Mouse (Mus musculus) MEL (cell line): ENCODE measurements at regions not wholly inside any gene's neighbourhood (a gene's known extent, or its start where the extent isn't known, plus 50 kb on each side); places are given as distances from the start of the nearest gene placed in this dataset.

Source experiments
- DNase-seq: peaks from one replicate; pipeline ENCODE4 v3.0.0; 2011; ENCODE audit warnings: low read depth, low spot score
- H3K27ac ChIP-seq: 2 replicates; pipeline ENCODE4 v1.5.1; 2012; ENCODE audit warnings: low read depth, mild to moderate bottlenecking, control low read depth, low read length, moderate library complexity; ENCODE audit not compliant: control insufficient read depth
- H3K27me3 ChIP-seq, 2 experiments: fragments of 150-350 bp in 1 of 2; sonication (generic) in 1 of 2; 2 replicates each; pipeline ENCODE4 v1.6.1; 2012; ENCODE audit warnings: low read length in 2 of 2, mild to moderate bottlenecking in 2 of 2, improper control_type of control experiment in 1 of 2, moderate library complexity in 1 of 2; ENCODE audit not compliant: insufficient read depth in 2 of 2, control insufficient read depth in 1 of 2
- H3K36me3 ChIP-seq, 2 experiments: 2 replicates each; pipeline ENCODE4 v1.6.1; 2012 to 2014; ENCODE audit warnings: low read length in 2 of 2, improper control_type of control experiment in 1 of 2, inconsistent platforms in 1 of 2, mild to moderate bottlenecking in 1 of 2; ENCODE audit not compliant: insufficient read depth in 2 of 2, control insufficient read depth in 1 of 2
- H3K4me1 ChIP-seq, 2 experiments: fragments of 150-350 bp in 1 of 2; sonication (generic) in 1 of 2; 2 replicates each; pipeline ENCODE4 v1.6.1; 2012; ENCODE audit warnings: low read length in 2 of 2, improper control_type of control experiment in 1 of 2, mild to moderate bottlenecking in 1 of 2; ENCODE audit not compliant: insufficient read depth in 2 of 2, control insufficient read depth in 1 of 2
- H3K4me3 ChIP-seq, 2 experiments: fragments of 150-350 bp in 1 of 2; sonication (generic) in 1 of 2; 2 replicates each; pipeline ENCODE4 v1.5.1; 2012; ENCODE audit warnings: low read depth in 2 of 2, low read length in 2 of 2, mild to moderate bottlenecking in 2 of 2, moderate library complexity in 2 of 2, control low read depth in 1 of 2, improper control_type of control experiment in 1 of 2; ENCODE audit not compliant: control insufficient read depth in 1 of 2, insufficient read depth in 1 of 2
- H3K79me2 ChIP-seq: 2 replicates; pipeline ENCODE4 v1.6.1; 2012; ENCODE audit warnings: mild to moderate bottlenecking, low read length, moderate library complexity; ENCODE audit not compliant: control insufficient read depth, poor library complexity, insufficient read depth
- H3K9ac ChIP-seq: 2 replicates; pipeline ENCODE4 v1.6.1; 2012; ENCODE audit warnings: low read depth, mild to moderate bottlenecking, control low read depth, low read length, moderate library complexity; ENCODE audit not compliant: control insufficient read depth, poor library complexity, severe bottlenecking
- H3K9me3 ChIP-seq: fragments of 150-350 bp; sonication (generic); replicated peaks from 2 replicates; pipeline ENCODE4 v1.6.1; 2012; ENCODE audit warnings: mild to moderate bottlenecking, low read length, improper control_type of control experiment, moderate library complexity; ENCODE audit not compliant: insufficient read depth
- BHLHE40 ChIP-seq: IDR thresholded peaks from 2 replicates; pipeline ENCODE4 v1.6.1; 2012; ENCODE audit warnings: low read depth, mild to moderate bottlenecking, inconsistent platforms, low read length, improper control_type of control experiment, borderline replicate concordance
- CTCF ChIP-seq, 3 experiments: IDR thresholded peaks in 2 of 3; conservative IDR thresholded peaks in 1 of 3; 2 replicates each; pipeline ENCODE4 v1.5.1; 2011 to 2012; ENCODE audit warnings: low read length in 3 of 3, low read depth in 2 of 3, mild to moderate bottlenecking in 2 of 3, improper control_type of control experiment in 1 of 3, inconsistent platforms in 1 of 3, mixed read lengths in 1 of 3, moderate library complexity in 1 of 3; ENCODE audit not compliant: control insufficient read depth in 1 of 3, insufficient read depth in 1 of 3, poor library complexity in 1 of 3, severe bottlenecking in 1 of 3
- E2F4 ChIP-seq: IDR thresholded peaks from 2 replicates; pipeline ENCODE4 v1.6.1; 2011; ENCODE audit warnings: low read depth, low read length, improper control_type of control experiment, borderline replicate concordance
- ELF1 ChIP-seq: IDR thresholded peaks from 2 replicates; pipeline ENCODE4 v1.6.1; 2014; ENCODE audit warnings: low read depth, mild to moderate bottlenecking, inconsistent platforms, low read length, improper control_type of control experiment, moderate library complexity
- ETS1 ChIP-seq: IDR thresholded peaks from 2 replicates; pipeline ENCODE4 v1.6.1; 2012; ENCODE audit warnings: low read depth, mild to moderate bottlenecking, inconsistent platforms, low read length, improper control_type of control experiment, moderate library complexity
- GATA1 ChIP-seq: IDR thresholded peaks from 2 replicates; pipeline ENCODE4 v1.6.1; 2011; ENCODE audit warnings: low read depth, low read length, improper control_type of control experiment
- HCFC1 ChIP-seq: IDR thresholded peaks from 2 replicates; pipeline ENCODE4 v1.6.1; 2012; ENCODE audit warnings: low read depth, mild to moderate bottlenecking, inconsistent platforms, low read length, improper control_type of control experiment, moderate library complexity
- JUND ChIP-seq: IDR thresholded peaks from 2 replicates; pipeline ENCODE4 v1.6.1; 2011; ENCODE audit warnings: low read depth, mild to moderate bottlenecking, improper control_type of control experiment, low read length
- KAT2A ChIP-seq: conservative IDR thresholded peaks from 2 replicates; pipeline ENCODE4 v1.6.1; 2012; ENCODE audit warnings: low read depth, low read length, improper control_type of control experiment, inconsistent platforms
- MAX ChIP-seq: IDR thresholded peaks from 2 replicates; pipeline ENCODE4 v1.6.1; 2011; ENCODE audit warnings: low read length, improper control_type of control experiment
- MAZ ChIP-seq: IDR thresholded peaks from 2 replicates; pipeline ENCODE4 v1.6.1; 2012; ENCODE audit warnings: low read depth, mild to moderate bottlenecking, inconsistent platforms, low read length, improper control_type of control experiment
- MYB ChIP-seq: IDR thresholded peaks from 2 replicates; pipeline ENCODE4 v1.6.1; 2011; ENCODE audit warnings: mild to moderate bottlenecking, low read depth, low read length, improper control_type of control experiment
- MYC ChIP-seq: IDR thresholded peaks from 2 replicates; pipeline ENCODE4 v1.6.1; 2011; ENCODE audit warnings: low read depth, mild to moderate bottlenecking, low read length, improper control_type of control experiment, moderate library complexity
- NELFE ChIP-seq: IDR thresholded peaks from 2 replicates; pipeline ENCODE4 v1.6.1; 2011; ENCODE audit warnings: low read depth, low read length, improper control_type of control experiment
- POLR2A ChIP-seq, 2 experiments: IDR thresholded peaks; 2 replicates each; pipeline ENCODE4 v1.6.1; 2011 to 2012; ENCODE audit warnings: low read length in 2 of 2, mild to moderate bottlenecking in 2 of 2, control low read depth in 1 of 2, improper control_type of control experiment in 1 of 2, low read depth in 1 of 2, moderate library complexity in 1 of 2; ENCODE audit not compliant: control insufficient read depth in 1 of 2, insufficient read depth in 1 of 2, poor library complexity in 1 of 2
- POLR2AphosphoS5 ChIP-seq: IDR thresholded peaks from 2 replicates; pipeline ENCODE4 v1.6.1; 2012; ENCODE audit warnings: low read depth, borderline replicate concordance, mild to moderate bottlenecking, inconsistent platforms, low read length, moderate library complexity, mixed read lengths
- SIN3A ChIP-seq: IDR thresholded peaks from 2 replicates; pipeline ENCODE4 v1.6.1; 2012; ENCODE audit warnings: low read length, improper control_type of control experiment, inconsistent platforms
- SMC3 ChIP-seq: IDR thresholded peaks from 2 replicates; pipeline ENCODE4 v1.6.1; 2011; ENCODE audit warnings: low read depth, low read length, improper control_type of control experiment
- TAL1 ChIP-seq: IDR thresholded peaks from 2 replicates; pipeline ENCODE4 v1.6.1; 2012; ENCODE audit warnings: mild to moderate bottlenecking, inconsistent platforms, low read length, moderate library complexity, mixed read lengths
- TCF12 ChIP-seq: IDR thresholded peaks from 2 replicates; pipeline ENCODE4 v1.6.1; 2014; ENCODE audit warnings: low read depth, mild to moderate bottlenecking, inconsistent platforms, low read length, improper control_type of control experiment, moderate library complexity
- UBTF ChIP-seq: IDR thresholded peaks from 2 replicates; pipeline ENCODE4 v1.6.1; 2012; ENCODE audit warnings: low read depth, mild to moderate bottlenecking, inconsistent platforms, low read length, improper control_type of control experiment, moderate library complexity, borderline replicate concordance; ENCODE audit not compliant: insufficient read depth
- ZC3H11A ChIP-seq: IDR thresholded peaks from 2 replicates; pipeline ENCODE4 v1.6.1; 2012; ENCODE audit warnings: low read depth, mild to moderate bottlenecking, inconsistent platforms, low read length, improper control_type of control experiment
- ZKSCAN1 ChIP-seq: IDR thresholded peaks from 2 replicates; pipeline ENCODE4 v1.6.1; 2012; ENCODE audit warnings: low read depth, mild to moderate bottlenecking, inconsistent platforms, low read length, improper control_type of control experiment, moderate library complexity
- ZNF384 ChIP-seq: IDR thresholded peaks from 2 replicates; pipeline ENCODE4 v1.6.1; 2012; ENCODE audit warnings: low read depth, mild to moderate bottlenecking, inconsistent platforms, low read length, improper control_type of control experiment

DNA sequence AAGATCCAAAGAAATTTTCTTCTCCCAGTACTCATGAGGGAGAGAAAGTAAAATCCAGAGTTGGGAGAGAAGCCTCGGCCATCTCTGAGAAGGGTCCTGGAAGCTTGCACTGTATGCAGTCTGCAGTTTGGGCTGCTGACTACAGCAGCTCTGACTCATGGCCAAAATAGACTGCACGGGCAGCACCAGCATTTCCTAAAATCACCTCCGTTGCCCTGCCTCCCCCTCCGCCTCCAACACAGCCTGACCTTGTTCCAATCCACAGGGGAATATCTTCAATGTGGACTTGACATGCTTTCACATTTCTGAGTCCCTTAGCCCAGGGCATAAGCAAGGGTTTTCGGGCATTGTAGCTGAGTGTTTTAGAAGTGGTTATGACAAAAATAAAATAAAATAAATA is 441.3 kb downstream of the Nr2f2 start:
- TF ChIP-seq SMC3 (no peak), MYC (no peak), POLR2A (IDR thresholded peaks at IDR 0.05; ENCODE audit: control insufficient read depth in 1 of 2, insufficient read depth in 1 of 2, low read depth in 1 of 2, low read length in 2 of 2, poor library complexity in 1 of 2) (no peak), TCF12 (no peak), ETS1 (no peak), ELF1 (no peak), MYB (no peak), KAT2A (no peak), NELFE (no peak), CTCF (IDR thresholded peaks at IDR 0.05 in 2 of 3, conservative IDR thresholded peaks at IDR 0.05 in 1 of 3; ENCODE audit: control insufficient read depth in 1 of 3, insufficient read depth in 1 of 3, low read depth in 2 of 3, low read length in 3 of 3, poor library complexity in 1 of 3, severe bottlenecking in 1 of 3) (no peak), E2F4 (no peak), MAX (no peak), MAZ (no peak), BHLHE40 (no peak), POLR2AphosphoS5 (no peak), TAL1 (no peak), ZNF384 (no peak)
- Histone ChIP-seq H3K79me2 (no peaks in the 10 kb centered on the region), H3K9me3 (no peaks in the 10 kb centered on the region)

DNA sequence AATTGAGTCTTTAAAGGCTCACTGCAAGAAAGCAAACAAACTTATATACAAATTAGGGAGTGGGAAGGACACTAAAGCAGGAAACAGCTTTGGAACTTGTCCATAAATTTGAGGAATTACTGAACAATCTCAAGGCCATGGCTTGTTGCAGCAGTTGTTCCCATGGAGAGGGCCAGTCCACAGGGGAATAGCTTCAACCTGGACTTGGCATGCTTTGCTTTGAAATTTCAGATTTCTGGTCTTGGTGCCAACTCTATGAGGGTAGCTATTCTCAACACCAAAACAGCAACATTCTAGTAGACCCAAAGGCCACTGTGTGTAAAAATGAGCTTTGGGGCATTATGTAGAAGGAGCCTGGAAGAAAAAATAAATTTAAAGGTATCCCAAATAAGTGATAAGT is 442.0 kb downstream of the Nr2f2 start:
- Histone ChIP-seq H3K27ac (no peak overlapping the region), H3K9me3 (no peaks in the 10 kb centered on the region), H3K4me3 (no peak overlapping the region), H3K27me3 (no peaks in the 10 kb centered on the region), H3K36me3 (no peaks in the 10 kb centered on the region), H3K9ac (no peak overlapping the region), H3K79me2 (no peaks in the 10 kb centered on the region), H3K4me1 (no peaks in the 10 kb centered on the region)
- DNase-seq, result no peak
- no peak for TF ChIP-seq TAL1
- TF ChIP-seq MAX, result no peak
- TF ChIP-seq ZKSCAN1, result no peak
- no peak for TF ChIP-seq HCFC1
- no peak for TF ChIP-seq GATA1
- TF ChIP-seq UBTF, result no peak
- TF ChIP-seq NELFE, result no peak
- TF ChIP-seq POLR2AphosphoS5, result no peak
- TF ChIP-seq ZC3H11A, result no peak
- no peak for TF ChIP-seq JUND
- no peak for TF ChIP-seq SIN3A
- TF ChIP-seq TCF12, result no peak

More for the DNA sequence above, 441.3 kb downstream of the Nr2f2 start:
- no peak overlapping the region for H3K9ac ChIP-seq
- no peaks in the 10 kb centered on the region for H3K27me3 ChIP-seq
- no peaks in the 10 kb centered on the region for H3K36me3 ChIP-seq
- no peak overlapping the region for H3K4me3 ChIP-seq
- no peaks in the 10 kb centered on the region for H3K4me1 ChIP-seq
- H3K27ac ChIP-seq, result no peak overlapping the region
- DNase-seq, result no peak
